ENCODE assay signal across 7 mouse cellular contexts in genomic region chr9:65823716-65824462, GRCm38 (mm10). TPM values are rescaled to one million over a fixed set of nuclear protein-coding genes. Genes with fewer than 3 reads are reported as not detected.
DNase-seq lines count a peak whose midpoint lies in the region; ATAC-seq lines count a peak whose summit lies in the region.

No protein-coding gene starts in this region.

- 0 out of 2 replicates have a peak, but pooled peaks cover 6% of the 10 kb centered on the region for H3K27me3 ChIP-seq in midbrain, embryonic 13.5 days
- 0 out of 2 replicates have a peak, but pooled peaks cover 8% of the 10 kb centered on the region for H3K27me3 ChIP-seq in midbrain, embryonic 10.5 days (ENCODE audit: low read depth, poor library complexity, severe bottlenecking)
- no peaks in the 10 kb centered on the region for H3K27me3 ChIP-seq in forebrain, embryonic 16.5 days (replicated peaks; ENCODE audit: control insufficient read depth, insufficient read depth, low read length)
- H3K27me3 ChIP-seq in liver, embryonic 11.5 days (replicated peaks; ENCODE audit: control insufficient read depth, insufficient read depth, low read length), result no peaks in the 10 kb centered on the region
- H3K27me3 ChIP-seq in stomach, embryonic 15.5 days (replicated peaks), result no peaks in the 10 kb centered on the region

- H3K9ac ChIP-seq in midbrain, embryonic 13.5 days (replicated peaks), result no peak overlapping the region; the same call in 1 of the 2 replicates
- no peak overlapping the region; the same call in 1 of the 2 replicates for H3K9ac ChIP-seq in forebrain, embryonic 16.5 days (replicated peaks; ENCODE audit: low read depth, low read length)
- H3K9ac ChIP-seq in liver, embryonic 11.5 days (ENCODE audit: low read depth, low read length), result no peak overlapping the region
- H3K9ac ChIP-seq in stomach, embryonic 15.5 days, result no peak overlapping the region

- H3K4me3 ChIP-seq in midbrain, embryonic 13.5 days (replicated peaks), result peak overlapping the region; percentile 17
- H3K4me3 ChIP-seq in midbrain, embryonic 10.5 days, result no peak overlapping the region
- peak overlapping the region; percentile 5; the same call in 1 of the 2 replicates for H3K4me3 ChIP-seq in forebrain, embryonic 16.5 days (replicated peaks; ENCODE audit: low read length)
- H3K4me3 ChIP-seq in liver, embryonic 11.5 days (ENCODE audit: low read depth, low read length), result 0 out of 2 replicates have a peak overlapping the region, but pooled peaks have one; percentile 0
- no peak overlapping the region for H3K4me3 ChIP-seq in stomach, embryonic 15.5 days (replicated peaks)

- peak overlapping the region; percentile 37 for H3K4me2 ChIP-seq in midbrain, embryonic 13.5 days (replicated peaks)
- H3K4me2 ChIP-seq in forebrain, embryonic 16.5 days (ENCODE audit: low read length), result peak overlapping the region; percentile 40
- peak overlapping the region; percentile 40 for H3K4me2 ChIP-seq in liver, embryonic 11.5 days
- peak overlapping the region; percentile 29; the same call in 1 of the 2 replicates for H3K4me2 ChIP-seq in stomach, embryonic 15.5 days

- no peak for DNase-seq in midbrain, embryonic 10.5 days (ENCODE audit: low spot score)
- DNase-seq in liver, embryonic 11.5 days (ENCODE audit: low spot score), result no peak
- no peak for DNase-seq in spleen, adult 12 weeks (ENCODE audit: low spot score)
- no peak for DNase-seq in ovary, postnatal 10 days (ENCODE audit: low spot score)

- peak overlapping the region; percentile 54 for H3K27ac ChIP-seq in midbrain, embryonic 13.5 days
- H3K27ac ChIP-seq in midbrain, embryonic 10.5 days (replicated peaks), result no peak overlapping the region
- H3K27ac ChIP-seq in forebrain, embryonic 16.5 days (ENCODE audit: low read length), result peak overlapping the region; percentile 54; the same call in 1 of the 2 replicates
- peak overlapping the region; percentile 40; the same call in 1 of the 2 replicates for H3K27ac ChIP-seq in liver, embryonic 11.5 days (ENCODE audit: low read depth, low read length)
- H3K27ac ChIP-seq in stomach, embryonic 15.5 days, result peak overlapping the region; percentile 67

- H3K36me3 ChIP-seq in midbrain, embryonic 13.5 days, result no peaks in the 10 kb centered on the region
- H3K36me3 ChIP-seq in midbrain, embryonic 10.5 days, result no peaks in the 10 kb centered on the region
- H3K36me3 ChIP-seq in forebrain, embryonic 16.5 days (ENCODE audit: control insufficient read depth, insufficient read depth), result no peaks in the 10 kb centered on the region
- H3K36me3 ChIP-seq in liver, embryonic 11.5 days (ENCODE audit: control insufficient read depth, insufficient read depth, low read length), result no peaks in the 10 kb centered on the region
- H3K36me3 ChIP-seq in stomach, embryonic 15.5 days, result no peaks in the 10 kb centered on the region

- no peak for ATAC-seq in midbrain, embryonic 13.5 days
- ATAC-seq in forebrain, embryonic 16.5 days, result no peak
- ATAC-seq in liver, embryonic 11.5 days (replicated peaks; ENCODE audit: low FRiP score), result no peak
- no peak for ATAC-seq in stomach, embryonic 15.5 days (ENCODE audit: insufficient read depth, low FRiP score, low read depth)

- 44% methylated on average over 10 of the region's 10 CpGs for WGBS in midbrain, embryonic 13.5 days
- WGBS in midbrain, embryonic 10.5 days, result 87% methylated on average over 10 of the region's 10 CpGs
- 13% methylated on average over 10 of the region's 10 CpGs for WGBS in forebrain, embryonic 16.5 days
- 64% methylated on average over 10 of the region's 10 CpGs for WGBS in liver, embryonic 11.5 days
- 54% methylated on average over 10 of the region's 10 CpGs for WGBS in stomach, embryonic 15.5 days

- H3K9me3 ChIP-seq in midbrain, embryonic 13.5 days, result no peaks in the 10 kb centered on the region
- no peaks in the 10 kb centered on the region for H3K9me3 ChIP-seq in midbrain, embryonic 10.5 days (replicated peaks)
- no peaks in the 10 kb centered on the region for H3K9me3 ChIP-seq in forebrain, embryonic 16.5 days (ENCODE audit: control insufficient read depth, low read length)
- H3K9me3 ChIP-seq in liver, embryonic 11.5 days (ENCODE audit: control insufficient read depth, low read length), result no peaks in the 10 kb centered on the region
- no peaks in the 10 kb centered on the region for H3K9me3 ChIP-seq in stomach, embryonic 15.5 days

- peaks cover 71% of the 10 kb centered on the region for H3K4me1 ChIP-seq in midbrain, embryonic 13.5 days (replicated peaks)
- H3K4me1 ChIP-seq in midbrain, embryonic 10.5 days, result peaks cover 52% of the 10 kb centered on the region
- H3K4me1 ChIP-seq in forebrain, embryonic 16.5 days (replicated peaks; ENCODE audit: control insufficient read depth, insufficient read depth, low read length), result peaks cover 44% of the 10 kb centered on the region
- H3K4me1 ChIP-seq in liver, embryonic 11.5 days (replicated peaks; ENCODE audit: control insufficient read depth, insufficient read depth, low read length), result peaks cover 45% of the 10 kb centered on the region
- H3K4me1 ChIP-seq in stomach, embryonic 15.5 days, result peaks cover 33% of the 10 kb centered on the region

RNA-seq across cellular contexts. Expression of gene Zfp609, which starts 3.5 kb away (rescaled TPM):
- polyA plus RNA-seq in midbrain, embryonic 13.5 days (2015; fragmentation: Nextera tagmentation; extraction: Ambion mirVana), result 9.9 and 10.5 TPM in 2 replicates
- polyA plus RNA-seq in midbrain, embryonic 10.5 days (2016; fragmentation: Nextera tagmentation; extraction: Ambion mirVana), result 6.4 and 7.3 TPM in 2 replicates
- polyA plus RNA-seq in forebrain, embryonic 16.5 days (2015; fragmentation: Nextera tagmentation; extraction: Ambion mirVana), result 7.7 and 8.0 TPM in 2 replicates
- polyA plus RNA-seq in liver, embryonic 11.5 days (2014; fragmentation: Nextera tagmentation; extraction: Ambion mirVana), result 5.5 and 5.8 TPM in 2 replicates
- 6.4 and 6.5 TPM in 2 replicates for polyA plus RNA-seq in stomach, embryonic 15.5 days (2015; fragmentation: Nextera tagmentation; extraction: Ambion mirVana)

Comparison
In these comparisons a context has a peak if more than half of its experiments do, and no peak if none do; other contexts are left out.
1. H3K4me3 ChIP-seq: peak in midbrain, embryonic 13.5 days (single experiment), forebrain, embryonic 16.5 days (single experiment) and liver, embryonic 11.5 days (single experiment); none in midbrain, embryonic 10.5 days (single experiment) and stomach, embryonic 15.5 days (single experiment).
2. Peak in every context shown above with its lines, with median percentiles within 50 percentile points of each other: H3K4me2 ChIP-seq.